Mouse (Mus musculus) cerebellum, adult 9-10 months (tissue): Measurements from ENCODE around the gene Spin1.
"Not testable (repeated sequence)": the region's sequence is repeated elsewhere in the genome, so short reads cannot be mapped to it uniquely, and the experiment has no call there.

Experiments
- DNase-seq: peaks from one replicate; pipeline ENCODE4 v3.0.0; 2022

Gene Spin1

DNA sequence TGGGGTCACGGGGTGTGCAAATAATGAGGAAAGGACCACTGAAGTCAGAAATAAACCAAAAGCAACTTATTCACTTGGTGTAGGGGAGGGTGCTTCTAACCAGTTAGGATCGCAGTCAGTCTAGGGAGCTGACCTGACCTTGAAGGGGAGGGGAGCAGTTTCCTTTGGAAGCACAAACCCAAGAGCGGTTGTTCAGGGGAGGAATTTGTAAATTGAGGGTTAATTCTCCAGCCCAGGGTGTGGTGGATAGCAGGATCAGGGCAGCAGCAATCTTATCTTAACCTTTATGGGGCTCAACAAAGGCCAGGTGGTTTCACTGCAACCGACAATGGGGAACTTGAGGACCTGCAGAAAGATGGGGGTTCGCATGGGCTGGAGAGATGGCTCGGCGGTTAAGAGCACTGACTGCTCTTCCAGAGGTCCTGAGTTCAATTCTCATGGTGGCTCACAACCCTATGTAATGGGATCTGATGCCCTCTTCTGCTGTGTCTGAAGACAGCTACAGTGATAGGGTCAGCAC, 5.4 kb upstream of the Spin1 start:
- no peak for DNase-seq

GRCm38 (mm10) chr13:51096644-51097043, 4.0 kb upstream of the Spin1 start:
- no peak for DNase-seq

DNA sequence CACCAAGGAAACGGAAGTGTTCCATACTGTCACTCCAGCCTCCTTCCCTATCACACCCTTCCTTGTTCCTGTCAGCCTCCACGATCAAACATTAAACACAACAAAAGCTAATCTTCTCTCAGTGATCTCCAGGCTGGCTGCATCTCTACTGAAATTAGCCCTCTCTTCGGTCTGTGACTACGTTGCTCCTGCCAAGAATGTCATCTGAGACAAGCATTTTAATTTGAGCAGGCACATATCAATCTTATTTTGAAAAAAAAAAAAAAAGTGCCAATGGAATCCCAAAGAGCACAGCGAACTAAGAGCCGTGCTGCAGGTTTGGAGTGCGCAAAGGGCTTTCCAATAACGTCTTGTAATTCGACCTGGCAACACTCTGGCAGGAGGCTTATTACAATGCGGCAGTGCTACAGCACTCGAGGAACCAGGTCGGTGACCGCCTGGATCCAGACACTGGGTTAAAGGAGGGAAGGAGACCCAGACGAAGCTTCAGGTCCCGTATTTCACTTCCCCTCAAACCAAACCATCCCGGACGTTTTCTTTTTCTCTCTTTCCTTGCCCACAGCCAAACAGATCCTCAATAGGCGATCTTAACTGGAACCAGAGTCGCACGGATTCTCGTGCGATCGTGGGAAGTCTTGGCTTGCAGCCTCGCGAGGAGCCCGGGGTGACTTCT, 984 bp upstream of the Spin1 start:
- DNase-seq = peak; percentile 59

- peak; percentile 69 for DNase-seq
These were observed 516 bp downstream of the Spin1 start for GRCm38 (mm10) chr13:51101016-51101776.

GRCm38 (mm10) chr13:51101777-51102132, 1.1 kb downstream of the Spin1 start:
- peak; percentile 31 for DNase-seq

- DNase-seq = no peak
These were observed 2.5 kb downstream of the Spin1 start for GRCm38 (mm10) chr13:51103111-51103725.

DNA sequence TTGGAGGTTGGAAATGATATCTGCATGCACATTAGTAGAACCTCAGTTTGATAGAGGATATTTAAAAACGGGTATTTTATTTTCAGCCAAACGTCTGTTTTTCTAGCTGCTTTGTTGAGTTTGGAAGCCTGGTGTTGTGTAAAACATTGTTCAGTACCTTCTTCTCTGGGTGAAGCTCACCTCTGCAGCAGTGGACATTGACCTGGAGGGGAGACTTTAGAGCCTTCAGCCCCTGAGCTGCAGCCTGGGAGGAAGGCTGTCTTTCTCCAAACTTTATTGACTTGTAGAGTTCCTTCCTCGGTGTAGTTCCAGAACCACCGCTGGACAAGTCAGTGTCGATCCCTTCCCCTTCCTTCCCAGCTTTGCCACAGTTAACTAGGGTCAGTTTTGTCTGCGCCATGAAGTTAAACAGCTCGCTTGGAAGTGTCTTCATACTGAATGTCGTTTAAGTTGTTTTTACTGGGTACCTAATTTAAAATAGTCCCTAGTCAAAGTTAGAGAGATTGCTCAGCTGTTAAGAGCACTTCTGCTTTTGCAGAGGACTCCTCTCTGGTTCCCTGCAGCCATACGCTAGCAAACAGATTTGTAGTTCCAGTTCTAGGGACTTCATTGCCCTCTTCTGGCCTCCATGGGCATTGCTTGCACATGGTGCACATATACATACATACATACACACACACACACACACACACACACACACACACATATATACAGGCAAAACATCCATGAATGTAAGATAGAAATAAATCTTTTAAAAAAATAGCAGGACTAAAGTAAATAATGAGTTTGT, 3.4 kb downstream of the Spin1 start:
- DNase-seq = no peak

- DNase-seq = no peak
These were observed 5.4 kb downstream of the Spin1 start for GRCm38 (mm10) chr13:51105861-51106655.

- no peak for DNase-seq
These were observed 6.1 kb downstream of the Spin1 start for GRCm38 (mm10) chr13:51106816-51107215.

DNA sequence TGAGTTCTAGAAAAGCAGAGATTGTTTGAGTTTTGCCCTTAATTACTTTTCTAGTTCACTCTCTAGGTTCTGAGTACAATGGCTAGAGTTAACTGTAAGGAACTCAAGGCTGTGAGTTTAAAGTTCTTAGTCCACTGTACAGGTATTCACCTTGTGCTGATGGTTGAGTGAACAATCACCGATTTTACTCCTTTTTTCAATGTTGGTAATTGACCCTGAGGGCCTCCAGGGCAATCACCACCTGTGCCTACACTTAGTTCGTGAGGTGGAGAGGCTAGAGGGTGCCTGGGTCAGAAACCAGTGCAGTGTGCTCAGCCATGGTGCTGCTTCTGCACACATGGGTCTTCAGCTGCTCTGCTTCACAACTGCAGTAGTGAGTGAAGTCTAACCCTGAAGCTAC, 8.8 kb downstream of the Spin1 start:
- no peak for DNase-seq

DNA sequence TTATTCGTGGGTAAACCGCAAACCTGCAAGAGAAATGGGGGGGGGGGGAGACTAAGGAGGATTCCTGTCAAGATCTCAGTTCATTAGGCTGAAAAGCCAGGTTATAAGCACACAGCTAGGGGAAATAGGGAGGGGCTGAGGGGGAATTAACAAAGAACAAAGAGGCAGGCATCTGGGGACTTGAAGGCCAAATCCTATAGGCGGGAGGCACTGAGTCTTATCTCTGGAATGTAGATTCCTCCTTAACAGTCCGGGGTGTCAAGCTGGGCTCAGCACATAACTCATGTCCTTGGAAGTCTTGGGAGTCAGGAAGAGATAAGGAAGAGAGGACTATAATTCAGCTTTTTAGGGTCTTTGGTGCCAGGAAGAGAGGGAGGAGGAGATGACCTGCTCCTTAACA, 13.7 kb downstream of the Spin1 start:
- DNase-seq = not testable (repeated sequence)

DNA sequence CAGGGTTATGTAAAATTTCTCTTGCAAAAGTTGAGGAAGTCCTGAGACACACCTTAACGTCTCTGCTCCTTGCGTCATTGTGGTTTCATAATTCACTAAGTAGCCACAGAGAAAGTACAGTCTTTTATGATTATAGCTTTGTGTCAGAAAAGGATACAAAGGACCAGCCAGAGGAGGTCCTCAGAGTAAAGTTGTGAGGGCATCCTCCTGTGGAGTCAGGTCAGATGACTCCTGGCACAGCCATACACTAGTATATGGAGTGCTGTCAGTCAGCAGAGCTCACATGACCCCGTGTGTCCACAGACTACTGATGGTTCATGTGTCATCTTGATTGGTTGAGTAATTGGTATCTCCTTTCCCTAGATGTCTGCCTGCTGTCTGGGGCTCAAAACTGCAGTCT, 15.1 kb downstream of the Spin1 start:
- DNase-seq = no peak

- no peak for DNase-seq
These were observed 20.1 kb downstream of the Spin1 start for GRCm38 (mm10) chr13:51120734-51121133.

DNA sequence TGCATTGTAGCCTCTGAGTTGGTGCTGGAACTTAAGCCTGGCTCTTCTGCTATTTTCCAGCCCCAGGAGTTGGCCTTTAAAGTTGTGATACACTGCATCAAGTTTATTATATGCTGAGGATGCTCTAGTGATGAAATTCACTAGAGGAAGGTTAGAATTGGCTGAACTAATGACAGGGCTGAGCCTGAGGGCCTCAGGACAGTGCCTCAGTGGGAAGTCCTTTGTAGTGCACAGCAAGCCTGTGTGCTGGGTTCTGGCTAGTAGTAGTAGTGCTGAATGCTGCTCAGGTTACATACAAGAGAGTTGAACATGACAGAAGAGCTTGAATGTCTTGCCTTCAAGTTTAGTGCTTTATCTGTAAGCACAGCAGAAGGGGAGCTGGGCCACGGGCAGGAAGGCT, 21.3 kb downstream of the Spin1 start:
- no peak for DNase-seq

GRCm38 (mm10) chr13:51122771-51123170, 22.1 kb downstream of the Spin1 start:
- no peak for DNase-seq

DNA sequence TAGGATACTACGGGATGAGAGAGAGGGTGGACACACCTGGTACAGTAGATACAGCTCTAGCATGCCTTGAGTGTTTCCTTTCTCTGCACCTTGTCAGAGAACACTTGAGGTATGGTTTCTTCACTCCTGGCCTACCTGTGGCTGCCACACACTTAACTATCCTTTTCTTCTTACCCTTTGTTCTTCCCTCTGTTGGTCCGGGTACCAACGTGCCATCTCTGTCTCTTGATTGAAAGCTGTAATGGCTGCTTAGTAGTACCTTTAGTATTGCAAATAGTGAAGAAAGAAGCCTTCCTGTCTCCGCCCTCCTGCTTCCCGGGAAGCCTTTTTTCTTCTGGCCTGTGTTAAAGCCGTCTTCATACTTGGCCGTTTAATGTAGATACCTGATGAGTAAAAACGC, 24.7 kb downstream of the Spin1 start:
- no peak for DNase-seq

- no peak for DNase-seq
These were observed 27.2 kb downstream of the Spin1 start for GRCm38 (mm10) chr13:51127906-51128305.

DNA sequence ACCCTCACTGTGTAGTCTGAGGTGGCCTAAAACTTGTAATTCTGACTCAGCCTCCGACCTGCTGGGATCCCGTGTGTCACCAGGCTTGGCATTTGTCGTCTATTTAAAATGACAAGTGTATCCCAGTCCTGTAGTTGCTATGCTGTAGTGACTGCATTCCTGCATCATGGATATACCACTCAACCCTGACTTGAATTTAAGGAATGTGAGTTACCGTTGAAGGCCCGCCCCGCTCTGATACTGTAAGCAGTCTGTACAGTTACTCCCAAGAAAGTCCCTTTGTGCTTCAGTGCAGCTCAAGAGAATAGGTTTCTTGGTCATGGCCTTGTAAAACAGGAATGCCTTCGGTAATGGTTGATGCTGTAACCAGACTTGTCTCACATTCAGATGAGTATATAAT, 27.7 kb downstream of the Spin1 start:
- DNase-seq = no peak

GRCm38 (mm10) chr13:51131179-51131578, 30.5 kb downstream of the Spin1 start:
- no peak for DNase-seq

DNA sequence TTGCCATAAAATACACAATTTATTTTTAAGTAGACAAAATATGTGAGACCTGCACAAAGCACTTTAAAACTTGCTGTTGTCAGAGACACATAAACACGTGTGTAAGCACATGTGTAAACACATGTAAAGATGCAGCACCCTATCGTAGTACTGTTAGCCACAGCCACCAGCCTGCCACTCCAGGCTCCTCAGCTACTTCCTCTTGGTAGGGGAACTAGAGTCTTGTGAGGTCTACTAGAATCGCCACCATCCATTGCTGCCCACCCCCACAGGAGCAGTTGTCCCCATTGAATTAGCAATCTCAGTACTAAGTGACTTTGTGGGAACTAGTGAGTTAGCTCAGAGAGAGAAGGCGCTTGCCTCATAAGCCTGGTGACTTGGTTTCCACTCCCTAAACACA, 35.6 kb downstream of the Spin1 start:
- DNase-seq = no peak

DNA sequence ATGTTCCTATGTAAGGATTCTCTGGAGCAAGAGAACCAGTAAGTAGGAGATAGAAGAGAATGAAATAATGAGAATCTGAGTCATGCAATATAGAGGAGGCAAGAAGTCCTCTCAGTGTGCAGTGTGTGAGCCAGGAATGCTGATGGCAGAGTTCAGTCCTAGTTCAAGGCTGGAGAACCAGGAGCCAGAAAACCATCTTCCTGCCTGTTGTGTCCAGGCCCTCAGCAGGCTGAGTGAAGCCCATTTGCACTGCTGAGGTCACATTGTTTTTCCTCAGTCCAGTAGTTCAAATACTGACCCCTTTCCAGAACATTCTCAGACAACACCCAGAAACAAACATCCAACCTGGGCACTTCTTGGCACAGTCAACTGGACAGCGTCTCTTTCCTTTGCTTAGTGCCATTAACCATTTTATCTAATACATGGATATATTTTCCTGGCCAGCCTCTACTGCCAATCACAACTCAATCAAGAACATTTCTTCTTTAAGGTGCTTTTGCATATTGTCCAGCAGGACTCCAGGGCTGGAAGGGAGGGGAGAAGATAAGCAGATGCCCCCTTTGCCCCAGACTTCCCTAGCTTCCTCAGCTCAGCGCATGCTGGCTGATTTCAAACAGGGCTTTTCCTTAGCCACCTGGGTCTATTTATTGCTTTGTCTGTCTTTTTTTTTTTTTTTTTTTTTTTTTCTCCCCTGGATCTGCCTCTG, 36.5 kb downstream of the Spin1 start:
- DNase-seq = no peak

DNA sequence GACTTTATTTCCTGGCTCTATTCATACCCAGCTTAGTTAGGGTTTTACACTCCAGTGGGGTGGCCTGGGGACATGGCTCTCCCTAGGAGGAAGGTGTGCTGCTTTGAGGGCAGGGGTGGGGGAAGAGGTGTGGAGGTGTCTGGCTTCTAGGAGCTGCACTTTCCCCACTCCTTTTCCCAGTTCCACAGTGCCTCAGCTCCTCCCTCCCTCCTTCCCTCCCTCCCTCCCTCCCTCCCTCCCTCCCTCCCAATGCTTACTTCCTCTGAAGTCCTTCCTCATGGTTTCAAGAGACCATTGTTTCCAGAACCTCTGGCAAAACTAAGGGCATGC, 37.0 kb downstream of the Spin1 start:
- DNase-seq = no peak
